8 mouse cellular contexts compared by ENCODE assay signal in the genomic region with DNA sequence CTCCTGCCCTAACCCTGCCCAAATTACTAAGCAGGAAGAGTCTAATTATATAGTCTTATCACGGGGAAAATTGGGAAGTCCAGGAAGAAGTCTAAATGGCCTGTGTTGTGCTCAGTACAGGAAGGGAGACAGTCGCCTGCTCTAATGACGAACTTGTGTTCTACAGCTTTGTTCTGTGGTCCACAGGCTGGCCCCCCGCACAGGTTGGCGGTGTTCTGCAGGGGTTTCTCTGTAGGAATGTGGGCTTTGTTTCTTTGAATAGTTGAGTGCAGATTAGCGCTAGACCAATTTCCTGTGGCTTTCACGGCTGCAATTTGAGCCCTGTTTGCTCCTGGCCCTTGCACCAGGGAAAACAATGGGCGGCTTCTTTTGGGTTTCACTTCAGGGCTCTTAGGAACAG. TPM values are rescaled to one million over a fixed set of nuclear protein-coding genes. Genes with fewer than 3 reads are reported as not detected.
DNase-seq lines count a peak whose midpoint lies in the region; ATAC-seq and TF ChIP-seq lines count a peak whose summit lies in the region.

No protein-coding gene starts in this region.

- DNase-seq in heart, adult 11 months = peak; percentile 95
- DNase-seq in heart, adult 18-20 months = no peak
- DNase-seq in ZHBTc4 (ENCODE audit: low read depth, low spot score) = peak; percentile 71
- no peak for DNase-seq in liver, embryonic 14.5 days (ENCODE audit: low read depth in 3 of 3, low spot score in 3 of 3)
- DNase-seq in adrenal gland, postnatal 14 days = no peak
- no peak for DNase-seq in right cerebral cortex, postnatal 4 days
- no peak for DNase-seq in cerebellum, postnatal 25 days

- no peak for TF ChIP-seq EP300 in liver, embryonic 14.5 days (IDR thresholded peaks at IDR 0.05; ENCODE audit: low read depth)

- peaks cover 35% of the 10 kb centered on the region for H3K4me1 ChIP-seq in heart, embryonic 13.5 days
- peaks cover 16 to 41% of the 10 kb centered on the region in 2 experiments for H3K4me1 ChIP-seq in liver, embryonic 14.5 days (replicated peaks; ENCODE audit: control insufficient read depth in 2 of 2, insufficient read depth in 2 of 2, low read length in 1 of 2)

- H3K27ac ChIP-seq in heart, embryonic 13.5 days (replicated peaks) = 0 out of 2 replicates have a peak overlapping the region, but pooled peaks have one; percentile 6
- no peak overlapping the region for H3K27ac ChIP-seq in liver, embryonic 14.5 days

- no peaks in the 10 kb centered on the region; the same call in 1 of the 2 replicates for H3K9me3 ChIP-seq in heart, embryonic 13.5 days
- H3K9me3 ChIP-seq in liver, embryonic 14.5 days (ENCODE audit: control insufficient read depth, low read length) = no peaks in the 10 kb centered on the region

- 5% methylated on average over 8 of the region's 8 CpGs for WGBS in heart, embryonic 13.5 days
- 7% methylated on average over 8 of the region's 8 CpGs for WGBS in liver, embryonic 14.5 days (ENCODE audit: insufficient replicate concordance)

- ATAC-seq in heart, embryonic 13.5 days (ENCODE audit: extremely low read depth, insufficient number of reproducible peaks, low FRiP score, low TSS enrichment) = no peak
- no peak for ATAC-seq in liver, embryonic 14.5 days (ENCODE audit: insufficient read depth)

- H3K4me3 ChIP-seq in heart, embryonic 13.5 days = peak overlapping the region; percentile 22; the same call in 1 of the 2 replicates
- no peak overlapping the region for H3K4me3 ChIP-seq in liver, embryonic 14.5 days (ENCODE audit: insufficient read depth in 1 of 2, low read depth in 2 of 2, low read length in 2 of 2)

- peak overlapping the region; percentile 66 for H3K4me2 ChIP-seq in heart, embryonic 13.5 days
- H3K4me2 ChIP-seq in liver, embryonic 14.5 days (ENCODE audit: low read depth) = peak overlapping the region; percentile 28

- no peak for TF ChIP-seq CTCF in liver, embryonic 14.5 days (IDR thresholded peaks at IDR 0.05; ENCODE audit: low read depth)

- H3K27me3 ChIP-seq in heart, embryonic 13.5 days (replicated peaks) = peaks cover 41% of the 10 kb centered on the region
- H3K27me3 ChIP-seq in liver, embryonic 14.5 days (ENCODE audit: control insufficient read depth, insufficient read depth, low read length) = peaks cover 12% of the 10 kb centered on the region

- H3K9ac ChIP-seq in heart, embryonic 13.5 days = peak overlapping the region; percentile 50
- H3K9ac ChIP-seq in liver, embryonic 14.5 days (replicated peaks) = no peak overlapping the region

- H3K36me3 ChIP-seq in heart, embryonic 13.5 days = no peaks in the 10 kb centered on the region
- no peaks in the 10 kb centered on the region for H3K36me3 ChIP-seq in liver, embryonic 14.5 days (replicated peaks; ENCODE audit: control insufficient read depth, insufficient read depth, low read depth)

RNA-seq across cellular contexts. Expression of a gene that starts 17.3 kb away (rescaled TPM):
- total RNA-seq in heart, adult 18-20 months (2021) = 10 to 100 TPM; 22.8 to 25.3 TPM
- polyA plus RNA-seq in heart, embryonic 13.5 days (2015; fragmentation: Nextera tagmentation; extraction: Ambion mirVana) = 5.6 and 6.4 TPM in 2 replicates
- 3.4 and 4.0 TPM in 2 replicates for polyA plus RNA-seq in liver, embryonic 14.5 days (2012; rRNA removed)
- polyA plus RNA-seq in liver, embryonic 14.5 days (2014; fragmentation: Nextera tagmentation; extraction: Ambion mirVana) = 2.1 and 2.4 TPM in 2 replicates
- total RNA-seq in adrenal gland, postnatal 14 days (2021) = 25.0 and 28.0 TPM in 2 replicates

Comparison
In these comparisons a context has a peak if more than half of its experiments do, and no peak if none do; other contexts are left out.
1. DNase-seq: peak in heart, adult 11 months (single experiment) and ZHBTc4 (single experiment); none in heart, adult 18-20 months (0 of 2), liver, embryonic 14.5 days (0 of 3), adrenal gland, postnatal 14 days (single experiment), right cerebral cortex, postnatal 4 days (single experiment) and cerebellum, postnatal 25 days (0 of 2).